Mouse (Mus musculus) liver, adult 2 months (tissue): ENCODE measurements at regions not wholly inside any gene's neighbourhood (a gene's known extent, or its start where the extent isn't known, plus 50 kb on each side); places are given as distances from the start of the nearest gene placed in this dataset.

Experiments used
- CTCF ChIP-seq: fragments of 200-500 bp; IDR thresholded peaks from 2 replicates; pipeline ENCODE4 v1.5.1; 2011; ENCODE audit warnings: low read depth, low read length, control low read depth
- POLR2A ChIP-seq: fragments of 200-500 bp; IDR thresholded peaks from 2 replicates; pipeline ENCODE4 v1.6.1; 2011; ENCODE audit warnings: low read length, control low read depth; ENCODE audit not compliant: insufficient read depth; ENCODE audit errors: extremely low read depth

- TF ChIP-seq POLR2A, result no peak
- TF ChIP-seq CTCF, result no peak
Measured at GRCm38 (mm10) chrX:130577706-130578105, 828.2 kb downstream of the Diaph2 start.
